Mouse (Mus musculus) embryonic facial prominence, embryonic 11.5 days (tissue): Measurements from ENCODE around the gene Slc25a22. TPM values are rescaled to one million over a fixed set of nuclear protein-coding genes. Genes with fewer than 3 reads are reported as not detected.

ENCODE experiments used
- ATAC-seq: fragments of 200-750 bp; cut with Nextera tagmentation; replicated peaks from 2 replicates; pipeline ENCODE4 v1.8.0; 2017; ENCODE audit warnings: low read depth; ENCODE audit not compliant: insufficient number of reproducible peaks, low FRiP score, low TSS enrichment
- DNase-seq: peaks from one replicate; pipeline ENCODE4 v3.0.0-alpha.2; 2015; ENCODE audit warnings: low spot score
- H3K27ac ChIP-seq: fragments of 300-500 bp; sonication (generic); replicated peaks from 2 replicates; pipeline ENCODE4 v1.5.1; 2014; ENCODE audit warnings: mild to moderate bottlenecking, low read depth, low read length, control low read depth
- H3K27me3 ChIP-seq: fragments of 300-500 bp; sonication (generic); 2 replicates; pipeline ENCODE4 v1.6.1; 2014; ENCODE audit warnings: mild to moderate bottlenecking, low read length, moderate library complexity, mixed read lengths; ENCODE audit not compliant: control insufficient read depth, insufficient read depth
- H3K36me3 ChIP-seq: fragments of 300-500 bp; sonication (generic); replicated peaks from 2 replicates; pipeline ENCODE4 v1.6.1; 2014; ENCODE audit warnings: low read depth, mild to moderate bottlenecking, low read length, moderate library complexity, mixed read lengths; ENCODE audit not compliant: control insufficient read depth, insufficient read depth
- H3K4me1 ChIP-seq: fragments of 300-500 bp; sonication (generic); 2 replicates; pipeline ENCODE4 v1.6.1; 2014; ENCODE audit warnings: low read length, mixed read lengths; ENCODE audit not compliant: control insufficient read depth, insufficient read depth
- H3K4me2 ChIP-seq: fragments of 300-500 bp; sonication (generic); 2 replicates; pipeline ENCODE4 v1.6.1; 2014; ENCODE audit warnings: low read depth, mild to moderate bottlenecking, control low read depth, low read length, moderate library complexity
- H3K4me3 ChIP-seq: fragments of 300-500 bp; sonication (generic); 2 replicates; pipeline ENCODE4 v1.5.1; 2014; ENCODE audit warnings: low read depth, low read length, control low read depth
- H3K9ac ChIP-seq: fragments of 300-500 bp; sonication (generic); replicated peaks from 2 replicates; pipeline ENCODE4 v1.6.1; 2014; ENCODE audit warnings: mild to moderate bottlenecking, control low read depth, low read length
- H3K9me3 ChIP-seq: fragments of 300-500 bp; sonication (generic); replicated peaks from 2 replicates; pipeline ENCODE4 v1.6.1; 2016; ENCODE audit warnings: mild to moderate bottlenecking, low read length, inconsistent platforms, mixed read lengths; ENCODE audit not compliant: control insufficient read depth
- WGBS: fragments of 180-500 bp; shearing (Covaris S2); extraction: QIAGEN DNeasy Blood & Tissue Kit; methylation state at CpG from one replicate; pipeline ENCODE4 v1.1.7; 2014; 5-methylcytosine and 5-hydroxymethylcytosine counted together
- polyA plus RNA-seq: library from polyadenylated mRNA; unstranded; fragments of >200 nt; fragmentation: Nextera tagmentation; extraction: Ambion mirVana; gene quantifications from 2 replicates; pipeline ENCODE4 v1.2.1, GENCODE M21; 2014

Slc25a22 gene
- polyA plus RNA-seq, 1 experiment from 2014 or later: 27.4 TPM

- no peak for ATAC-seq
- Histone ChIP-seq H3K4me3 (no peak overlapping the region), H3K4me2 (no peak overlapping the region), H3K4me1 (no peaks in the 10 kb centered on the region), H3K27ac (no peak overlapping the region), H3K36me3 (no peaks in the 10 kb centered on the region), H3K9ac (no peak overlapping the region), H3K9me3 (no peaks in the 10 kb centered on the region), H3K27me3 (no peaks in the 10 kb centered on the region)
- no peak for DNase-seq
- 69% methylated on average over 8 of the region's 8 CpGs for WGBS
Observed at GRCm38 (mm10) chr7:141417731-141418681, 19.7 kb downstream of the Slc25a22 start.

GRCm38 (mm10) chr7:141416144-141416841 lies 21.4 kb downstream of the Slc25a22 start:
- no peak for ATAC-seq

GRCm38 (mm10) chr7:141413809-141414584 lies 23.7 kb downstream of the Slc25a22 start, which contains the start of gene Gatd1:
Gene Gatd1, minus strand, starts transcription at chr7:141414136.
- peak; percentile 84 for ATAC-seq
- Histone ChIP-seq H3K9me3 (no peaks in the 10 kb centered on the region), H3K9ac (peak within 1 kb of the TSS; percentile 84)

More at GRCm38 (mm10) chr7:141416144-141416841, 21.4 kb downstream of the Slc25a22 start:
- H3K36me3 ChIP-seq: no peaks in the 10 kb centered on the region
- no peaks in the 10 kb centered on the region for H3K4me1 ChIP-seq
- H3K9me3 ChIP-seq: no peaks in the 10 kb centered on the region
- H3K9ac ChIP-seq: no peak overlapping the region
- no peaks in the 10 kb centered on the region for H3K27me3 ChIP-seq
- no peak overlapping the region for H3K27ac ChIP-seq
- H3K4me3 ChIP-seq: no peak overlapping the region
- 80% methylated on average over 6 of the region's 6 CpGs for WGBS
- H3K4me2 ChIP-seq: no peak overlapping the region
- DNase-seq: no peak

GRCm38 (mm10) chr7:141413331-141413730 lies 24.4 kb downstream of the Slc25a22 start:
- ATAC-seq (0 out of 2 replicates have a peak, but pooled peaks have one; percentile 5), DNase-seq (no peak)
- Histone ChIP-seq H3K27ac (peak overlapping the region; percentile 39; the same call in 1 of the 2 replicates), H3K9ac (peak overlapping the region; percentile 84), H3K9me3 (no peaks in the 10 kb centered on the region), H3K27me3 (no peaks in the 10 kb centered on the region), H3K4me1 (no peaks in the 10 kb centered on the region), H3K36me3 (peaks cover 4% of the 10 kb centered on the region), H3K4me2 (peak overlapping the region; percentile 62), H3K4me3 (peak overlapping the region; percentile 71)
- 4% methylated on average over 16 of the region's 16 CpGs for WGBS

More at GRCm38 (mm10) chr7:141413809-141414584, 23.7 kb downstream of the Slc25a22 start, which contains the start of gene Gatd1:
- Histone ChIP-seq H3K36me3 (peaks cover 4% of the 10 kb centered on the region), H3K4me1 (no peaks in the 10 kb centered on the region), H3K27me3 (no peaks in the 10 kb centered on the region), H3K4me3 (peak within 1 kb of the TSS; percentile 71), H3K27ac (peak within 1 kb of the TSS; percentile 39; the same call in 1 of the 2 replicates), H3K4me2 (peak within 1 kb of the TSS; percentile 62)
- DNase-seq: peak; percentile 100
- WGBS: under 1% methylated on average over 46 of the region's 56 CpGs

- Histone ChIP-seq H3K9me3 (no peaks in the 10 kb centered on the region), H3K4me3 (no peak overlapping the region), H3K4me1 (no peaks in the 10 kb centered on the region), H3K27ac (no peak overlapping the region), H3K9ac (no peak overlapping the region), H3K27me3 (no peaks in the 10 kb centered on the region), H3K4me2 (no peak overlapping the region), H3K36me3 (peaks cover 4% of the 10 kb centered on the region)
- 96% methylated on average over 1 of the region's 1 CpGs for WGBS
- no peak for DNase-seq
- no peak for ATAC-seq
Observed at GRCm38 (mm10) chr7:141411667-141412066, 26.0 kb downstream of the Slc25a22 start.

DNA sequence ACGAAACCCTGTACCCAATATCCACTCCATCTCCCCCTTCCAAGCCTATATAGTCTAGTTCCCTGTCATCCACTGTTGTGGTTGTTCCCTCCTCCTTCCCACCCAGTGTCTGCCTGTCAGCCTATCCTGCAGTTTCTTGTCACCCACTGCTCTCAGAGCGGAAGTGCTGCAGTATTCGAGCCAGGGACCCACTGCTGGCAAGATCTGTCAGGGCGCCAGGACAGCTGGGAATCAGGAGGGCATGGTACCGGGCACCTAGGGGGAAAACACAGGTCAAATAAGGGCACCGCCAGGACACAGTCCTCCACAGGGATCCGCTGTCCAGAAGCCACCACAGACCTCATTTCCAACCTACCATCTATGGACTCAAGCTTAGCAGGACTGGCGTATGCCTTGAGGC lies 27.1 kb downstream of the Slc25a22 start:
- Histone ChIP-seq H3K4me3 (no peak overlapping the region), H3K4me1 (no peaks in the 10 kb centered on the region), H3K9ac (no peak overlapping the region), H3K9me3 (no peaks in the 10 kb centered on the region), H3K4me2 (no peak overlapping the region), H3K27ac (no peak overlapping the region), H3K27me3 (no peaks in the 10 kb centered on the region), H3K36me3 (peaks cover 4% of the 10 kb centered on the region)
- ATAC-seq (no peak), DNase-seq (no peak)
- 89% methylated on average over 8 of the region's 8 CpGs for WGBS

- Histone ChIP-seq H3K4me3 (no peak overlapping the region), H3K4me2 (no peak overlapping the region), H3K9me3 (no peaks in the 10 kb centered on the region), H3K9ac (peak overlapping the region; percentile 22; the same call in 1 of the 2 replicates), H3K27ac (no peak overlapping the region), H3K27me3 (no peaks in the 10 kb centered on the region), H3K36me3 (peaks cover 4% of the 10 kb centered on the region), H3K4me1 (no peaks in the 10 kb centered on the region)
- DNase-seq (peak; percentile 90), ATAC-seq (peak; percentile 55; the same call in 1 of the 2 replicates)
- 14% methylated on average over 11 of the region's 11 CpGs for WGBS
Observed at GRCm38 (mm10) chr7:141408833-141409232, 28.9 kb downstream of the Slc25a22 start.
